Mouse (Mus musculus): ENCODE measurements around the gene Ankrd35. TPM values are rescaled to one million over a fixed set of nuclear protein-coding genes. Genes with fewer than 3 reads are reported as not detected.
A peak's percentile ranks its signal among the peaks of the same experiment; 100 is the strongest.
"Not testable (repeated sequence)": the region's sequence is repeated elsewhere in the genome, so short reads cannot be mapped to it uniquely, and the experiment has no call there.

Ankrd35 gene
- polyA plus RNA-seq, 1 experiment: 1.7 TPM

DNA sequence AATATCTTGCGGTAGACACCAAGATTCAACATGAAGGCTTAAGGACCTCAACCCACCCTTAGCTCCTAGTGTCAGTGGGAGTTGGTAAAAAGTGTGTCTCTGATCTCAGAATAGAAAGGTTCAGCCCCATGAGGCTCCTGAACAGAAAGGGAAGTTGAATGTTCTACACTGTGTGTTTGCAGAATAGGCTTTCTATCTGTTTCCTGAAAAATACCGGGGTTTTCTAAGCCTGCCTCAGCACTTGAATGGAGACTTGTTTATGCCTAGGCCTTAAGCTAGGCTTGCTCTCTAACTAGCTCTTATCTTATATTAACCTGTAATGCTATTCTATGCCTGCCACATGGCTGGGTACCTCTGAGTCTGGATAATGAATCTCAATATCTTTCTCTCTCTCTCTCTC lies 9.0 kb upstream of the Ankrd35 start:
- H3K36me3 ChIP-seq (ENCODE audit: control insufficient read depth, insufficient read depth, low read length): no peaks in the 10 kb centered on the region

DNA sequence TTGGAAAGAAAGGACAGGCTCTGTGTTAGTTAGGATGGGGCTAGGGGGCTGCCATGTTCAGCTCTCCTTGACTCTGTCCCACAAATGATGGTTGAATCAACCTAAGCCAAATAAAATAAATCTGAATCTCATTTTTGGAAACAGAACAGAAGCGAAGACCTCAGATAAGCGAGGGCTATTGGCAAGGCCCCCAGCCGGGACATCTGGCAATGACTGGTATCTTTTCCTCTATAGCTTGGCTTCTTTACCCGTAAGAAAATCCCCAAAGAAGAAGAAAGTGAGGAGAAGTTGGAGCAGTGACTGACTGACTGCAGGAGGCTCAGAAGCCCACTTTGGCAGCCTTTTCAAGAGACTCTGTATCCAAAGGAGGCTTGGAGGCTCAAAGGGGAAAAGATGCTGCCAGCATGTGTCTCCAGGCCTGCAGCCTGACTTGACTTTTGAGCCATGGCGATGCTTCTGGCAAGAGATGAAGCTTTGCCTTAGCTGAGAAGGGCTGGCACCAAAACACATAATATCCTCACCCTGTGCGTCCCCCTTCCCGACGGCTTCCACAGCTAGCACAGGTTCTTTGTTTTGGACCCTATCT lies 7.1 kb upstream of the Ankrd35 start:
- no peak for DNase-seq
- no peak for TF ChIP-seq CTCF (IDR thresholded peaks at IDR 0.05; ENCODE audit: borderline replicate concordance, control insufficient read depth, extremely low read depth, insufficient read depth, low read length, poor library complexity)
- TF ChIP-seq POLR2A (IDR thresholded peaks at IDR 0.05; ENCODE audit: control insufficient read depth, extremely low read depth, insufficient read depth, low read length, poor library complexity): no peak
- Histone ChIP-seq H3K4me3 (ENCODE audit: control insufficient read depth, insufficient read depth, low read length) (no peak overlapping the region), H3K36me3 (ENCODE audit: control insufficient read depth, insufficient read depth, low read length) (no peaks in the 10 kb centered on the region), H3K27me3 (ENCODE audit: control insufficient read depth, insufficient read depth, low read length) (no peaks in the 10 kb centered on the region), H3K27ac (ENCODE audit: control insufficient read depth, insufficient read depth, low read length) (no peak overlapping the region), H3K4me1 (replicated peaks; ENCODE audit: control insufficient read depth, insufficient read depth, low read length) (peaks cover 6% of the 10 kb centered on the region)
- WGBS: 86% methylated on average over 8 of the region's 8 CpGs

More for the DNA sequence above, 9.0 kb upstream of the Ankrd35 start:
- DNase-seq: no peak
- H3K4me1 ChIP-seq (replicated peaks; ENCODE audit: control insufficient read depth, insufficient read depth, low read length): peaks cover 6% of the 10 kb centered on the region
- no peak overlapping the region for H3K4me3 ChIP-seq (ENCODE audit: control insufficient read depth, insufficient read depth, low read length)
- WGBS: 57% methylated on average over 2 of the region's 2 CpGs
- no peak overlapping the region for H3K27ac ChIP-seq (ENCODE audit: control insufficient read depth, insufficient read depth, low read length)
- no peaks in the 10 kb centered on the region for H3K27me3 ChIP-seq (ENCODE audit: control insufficient read depth, insufficient read depth, low read length)
- TF ChIP-seq CTCF (IDR thresholded peaks at IDR 0.05; ENCODE audit: borderline replicate concordance, control insufficient read depth, extremely low read depth, insufficient read depth, low read length, poor library complexity) (no peak), POLR2A (IDR thresholded peaks at IDR 0.05; ENCODE audit: control insufficient read depth, extremely low read depth, insufficient read depth, low read length, poor library complexity) (no peak)

DNA sequence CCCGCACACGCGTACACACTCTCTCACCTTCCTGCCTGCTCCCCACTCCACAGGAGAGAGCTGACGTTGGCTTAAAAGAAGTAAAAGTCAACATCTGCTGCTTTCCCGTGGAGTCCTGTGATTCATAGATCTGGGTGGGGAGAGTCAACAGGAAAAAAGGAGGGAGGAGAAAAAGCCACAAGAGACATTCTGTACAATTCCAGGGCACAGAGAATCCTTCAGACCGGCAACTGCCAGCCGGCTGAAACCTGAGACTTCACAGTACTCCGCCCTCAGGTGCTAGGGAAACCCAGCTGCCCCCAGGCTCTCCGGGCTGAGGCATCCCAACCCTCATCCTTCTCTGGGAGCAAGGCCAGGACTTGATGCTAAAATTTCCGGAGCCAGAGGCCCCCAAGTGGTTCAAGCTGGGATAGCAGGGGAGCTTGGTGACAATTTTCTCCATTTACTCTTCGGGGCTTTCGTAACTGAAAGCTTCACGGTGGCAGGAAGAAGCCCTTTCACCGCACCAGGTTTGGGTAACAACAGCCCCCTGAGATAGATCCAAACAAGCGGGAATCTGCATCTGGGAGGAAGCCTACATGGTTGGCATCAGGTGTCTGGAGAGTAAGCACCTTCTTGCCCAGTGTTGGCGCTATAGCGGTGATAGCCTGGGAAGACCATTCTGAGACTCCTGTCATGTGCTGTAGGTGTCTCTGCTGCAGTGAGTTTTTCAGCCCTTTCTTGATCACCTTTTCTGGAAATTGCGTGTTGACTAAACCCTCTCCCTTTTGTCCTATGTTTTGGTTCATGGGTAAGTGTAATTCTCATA lies 6.3 kb upstream of the Ankrd35 start:
- no peaks in the 10 kb centered on the region for H3K27me3 ChIP-seq (ENCODE audit: control insufficient read depth, insufficient read depth, low read length)
- WGBS: 10% methylated on average over 18 of the region's 18 CpGs
- H3K27ac ChIP-seq (ENCODE audit: control insufficient read depth, insufficient read depth, low read length): no peak overlapping the region
- no peaks in the 10 kb centered on the region for H3K36me3 ChIP-seq (ENCODE audit: control insufficient read depth, insufficient read depth, low read length)
- TF ChIP-seq CTCF (IDR thresholded peaks at IDR 0.05; ENCODE audit: borderline replicate concordance, control insufficient read depth, extremely low read depth, insufficient read depth, low read length, poor library complexity) (peak; percentile 74; the same call in 1 of the 2 replicates), POLR2A (IDR thresholded peaks at IDR 0.05; ENCODE audit: control insufficient read depth, extremely low read depth, insufficient read depth, low read length, poor library complexity) (no peak)
- peaks cover 6% of the 10 kb centered on the region for H3K4me1 ChIP-seq (replicated peaks; ENCODE audit: control insufficient read depth, insufficient read depth, low read length)
- DNase-seq: peak; percentile 75
- peak overlapping the region; percentile 21; the same call in 1 of the 2 replicates for H3K4me3 ChIP-seq (ENCODE audit: control insufficient read depth, insufficient read depth, low read length)

- H3K27ac ChIP-seq (ENCODE audit: control insufficient read depth, insufficient read depth, low read length); H3K27me3 ChIP-seq (ENCODE audit: control insufficient read depth, insufficient read depth, low read length); H3K4me3 ChIP-seq (ENCODE audit: control insufficient read depth, insufficient read depth, low read length); H3K36me3 ChIP-seq (ENCODE audit: control insufficient read depth, insufficient read depth, low read length); DNase-seq: not testable (repeated sequence)
- H3K4me1 ChIP-seq (replicated peaks; ENCODE audit: control insufficient read depth, insufficient read depth, low read length): peaks cover 12% of the 10 kb centered on the region
- 98% methylated on average over 7 of the region's 7 CpGs for WGBS
Observed at GRCm38 (mm10) chr3:96665732-96666363, 4.1 kb upstream of the Ankrd35 start.

DNA sequence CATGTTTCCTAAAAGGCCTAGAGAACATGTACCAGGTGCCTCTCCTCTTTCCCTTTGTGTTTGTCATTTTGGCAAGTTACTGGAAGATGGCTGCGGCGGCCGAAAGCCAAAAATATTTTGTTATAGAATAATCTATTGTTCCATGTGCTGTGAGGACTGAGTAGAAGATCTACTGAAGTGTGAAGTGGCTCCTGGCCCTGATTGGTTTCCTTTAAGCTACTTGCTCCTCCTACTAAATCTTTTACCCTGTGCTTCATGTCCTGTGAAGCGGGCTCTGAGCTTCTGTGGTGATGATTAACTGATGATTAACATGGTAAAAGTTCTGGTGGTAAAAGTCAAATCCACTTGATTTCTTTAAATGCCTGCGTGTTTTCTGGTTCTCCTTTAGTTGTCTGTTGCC lies 3.0 kb upstream of the Ankrd35 start:
- no peak for DNase-seq
- Histone ChIP-seq H3K4me1 (replicated peaks; ENCODE audit: control insufficient read depth, insufficient read depth, low read length) (peaks cover 13% of the 10 kb centered on the region), H3K27ac (ENCODE audit: control insufficient read depth, insufficient read depth, low read length) (no peak overlapping the region), H3K27me3 (ENCODE audit: control insufficient read depth, insufficient read depth, low read length) (no peaks in the 10 kb centered on the region), H3K36me3 (ENCODE audit: control insufficient read depth, insufficient read depth, low read length) (no peaks in the 10 kb centered on the region), H3K4me3 (ENCODE audit: control insufficient read depth, insufficient read depth, low read length) (no peak overlapping the region)
- whole genome bisulfite sequencing: 97% methylated on average over 5 of the region's 5 CpGs
- no peak for TF ChIP-seq CTCF (IDR thresholded peaks at IDR 0.05; ENCODE audit: borderline replicate concordance, control insufficient read depth, extremely low read depth, insufficient read depth, low read length, poor library complexity)
- TF ChIP-seq POLR2A (IDR thresholded peaks at IDR 0.05; ENCODE audit: control insufficient read depth, extremely low read depth, insufficient read depth, low read length, poor library complexity): no peak

DNA sequence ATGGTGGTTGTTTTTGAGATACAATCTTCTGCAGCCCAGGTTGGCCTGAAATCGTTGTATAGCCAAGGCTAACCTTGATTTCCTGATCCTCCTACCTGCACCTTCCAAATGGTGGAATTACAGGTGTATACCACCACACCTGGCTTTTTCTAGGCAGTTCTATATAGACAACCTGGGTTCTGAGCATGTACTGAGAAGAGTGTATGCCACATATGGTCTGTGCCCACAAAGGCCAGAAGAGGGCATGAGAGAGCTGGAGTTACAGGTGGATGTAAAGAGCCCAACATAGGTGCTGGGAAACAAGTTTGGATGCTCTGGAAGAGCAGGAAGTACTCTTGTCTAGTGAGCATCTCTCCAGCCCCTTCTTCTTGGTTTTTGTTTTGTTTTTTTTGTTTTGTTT lies 2.6 kb upstream of the Ankrd35 start:
- H3K27ac ChIP-seq (ENCODE audit: control insufficient read depth, insufficient read depth, low read length): no peak overlapping the region
- TF ChIP-seq CTCF (IDR thresholded peaks at IDR 0.05; ENCODE audit: borderline replicate concordance, control insufficient read depth, extremely low read depth, insufficient read depth, low read length, poor library complexity) (no peak), POLR2A (IDR thresholded peaks at IDR 0.05; ENCODE audit: control insufficient read depth, extremely low read depth, insufficient read depth, low read length, poor library complexity) (no peak)
- DNase-seq: peak; percentile 33
- H3K4me3 ChIP-seq (ENCODE audit: control insufficient read depth, insufficient read depth, low read length): no peak overlapping the region
- 49% methylated on average over 1 of the region's 1 CpGs for WGBS
- no peaks in the 10 kb centered on the region for H3K36me3 ChIP-seq (ENCODE audit: control insufficient read depth, insufficient read depth, low read length)
- H3K4me1 ChIP-seq (replicated peaks; ENCODE audit: control insufficient read depth, insufficient read depth, low read length): peaks cover 13% of the 10 kb centered on the region
- H3K27me3 ChIP-seq (ENCODE audit: control insufficient read depth, insufficient read depth, low read length): no peaks in the 10 kb centered on the region
